Mouse (Mus musculus) retina, postnatal 7 days (tissue): Measurements from ENCODE around the gene Xrn2.
"Not testable (repeated sequence)": the region's sequence is repeated elsewhere in the genome, so short reads cannot be mapped to it uniquely, and the experiment has no call there.

Source experiments
- DNase-seq: peaks from one replicate; pipeline ENCODE4 v3.0.0-alpha.2; 2012; ENCODE audit warnings: low read depth, low spot score

Gene Xrn2

DNA sequence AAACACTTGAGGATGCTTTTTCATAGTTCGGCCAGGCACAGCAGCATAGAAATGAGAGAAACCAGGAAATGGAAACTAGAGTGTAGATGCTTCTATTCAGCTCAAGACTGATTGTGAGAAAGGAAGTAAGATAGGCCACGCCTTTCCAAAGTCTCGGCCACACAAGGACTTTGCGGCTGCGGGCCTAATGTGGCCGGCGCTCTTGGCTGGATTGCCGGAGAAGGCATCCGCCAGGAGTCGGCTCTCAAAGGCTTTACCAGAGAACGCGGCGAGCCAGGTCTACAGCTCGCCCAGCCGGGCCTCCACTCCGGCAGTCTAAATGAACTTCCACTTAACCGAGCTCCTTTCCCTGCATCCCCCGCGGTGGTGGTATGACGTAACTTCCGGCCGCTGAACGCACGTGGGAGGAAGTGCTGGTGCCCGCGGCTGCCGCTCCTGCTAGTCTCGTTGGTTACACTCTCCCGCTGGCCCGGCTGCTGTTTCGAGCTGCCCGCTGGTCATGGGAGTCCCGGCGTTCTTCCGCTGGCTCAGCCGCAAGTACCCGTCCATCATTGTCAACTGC lies at the start of gene Xrn2:
Xrn2 (plus strand) TSS at position 374 of the 562 bp plus-strand sequence.
- DNase-seq: peak; percentile 94

DNA sequence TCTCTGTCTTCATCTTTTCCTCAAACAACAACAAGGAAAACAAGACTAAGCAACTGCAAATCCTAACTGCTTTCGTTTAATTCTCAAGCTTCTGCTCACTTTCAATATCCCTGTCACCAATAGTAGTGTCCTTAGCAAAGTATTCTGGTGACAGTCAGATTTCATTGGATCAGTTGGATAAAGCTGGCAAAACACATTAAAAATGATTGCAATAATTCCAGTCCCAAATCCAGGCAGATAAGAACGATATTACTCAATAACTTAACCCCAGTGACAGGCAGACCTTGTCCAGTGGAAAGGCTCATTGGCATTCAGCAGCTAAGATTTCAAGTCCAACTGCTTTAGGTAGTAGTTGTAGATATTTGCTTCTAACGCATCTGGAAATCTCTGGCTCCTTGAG lies 37.8 kb upstream of the Xrn2 start:
- no peak for DNase-seq

DNA sequence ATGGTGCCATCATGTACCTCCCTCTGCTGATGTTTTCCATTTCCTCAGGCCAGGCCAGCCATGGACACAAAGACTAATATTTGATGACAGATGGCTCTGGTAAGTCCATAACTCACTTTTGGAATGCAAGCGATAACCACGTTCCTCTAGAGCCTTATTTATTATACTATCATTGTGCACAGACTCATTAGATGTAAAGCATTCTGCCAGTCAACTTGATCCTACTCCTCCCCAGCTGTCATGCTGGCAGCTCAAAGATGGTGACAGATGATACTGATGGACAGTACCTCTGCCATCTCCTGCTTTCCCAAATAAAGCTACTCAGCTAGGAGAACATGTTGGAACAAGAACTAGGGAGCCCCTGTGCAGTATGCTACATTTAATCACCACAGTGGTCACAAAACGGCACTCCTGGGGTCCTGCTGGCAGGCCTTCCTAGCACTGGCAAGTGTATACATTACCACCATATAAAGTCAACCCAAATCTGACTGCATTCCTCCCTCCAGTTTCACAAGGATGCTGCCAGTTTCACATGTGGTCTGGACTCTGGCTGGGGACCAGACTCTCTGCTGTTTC lies 37.3 kb upstream of the Xrn2 start:
- DNase-seq: no peak

DNA sequence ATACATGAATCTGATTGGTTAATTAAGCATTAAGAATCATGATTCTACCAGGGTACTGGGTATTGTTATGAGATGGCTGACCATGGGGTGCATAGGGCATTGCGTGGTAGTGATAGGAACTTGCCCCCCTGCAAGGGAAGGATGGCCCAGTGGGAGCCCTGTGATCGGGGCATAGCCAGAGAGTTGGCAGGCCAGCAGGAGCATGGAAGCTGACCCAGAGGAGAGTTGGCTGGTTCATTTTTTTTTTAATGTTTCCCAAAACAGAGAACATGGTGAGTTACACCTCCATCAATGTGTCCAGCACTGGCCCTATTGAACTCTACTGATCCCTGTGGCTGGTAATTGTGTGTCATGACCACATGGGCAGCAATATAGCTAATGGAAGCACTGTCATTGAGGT lies 30.0 kb upstream of the Xrn2 start:
- no peak for DNase-seq

DNA sequence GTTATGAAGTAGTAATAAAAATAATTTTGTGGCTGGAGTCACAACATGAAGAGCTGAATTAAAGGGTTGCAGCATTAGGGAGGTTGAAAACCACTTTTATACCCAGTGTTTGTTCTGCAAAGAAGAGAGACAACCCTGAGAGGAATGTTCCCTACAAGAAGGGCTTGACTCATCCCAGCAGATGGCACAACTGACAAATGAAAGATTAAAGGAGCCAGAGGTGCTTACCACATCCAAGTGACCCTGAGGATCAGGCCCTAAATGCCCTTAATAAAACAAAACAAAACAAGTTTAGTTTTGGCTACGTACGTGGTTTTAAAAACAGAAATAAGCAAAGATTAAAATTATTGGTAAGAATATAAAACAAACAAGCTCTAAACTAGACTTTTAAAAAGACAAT lies 28.0 kb upstream of the Xrn2 start:
- DNase-seq: no peak

DNA sequence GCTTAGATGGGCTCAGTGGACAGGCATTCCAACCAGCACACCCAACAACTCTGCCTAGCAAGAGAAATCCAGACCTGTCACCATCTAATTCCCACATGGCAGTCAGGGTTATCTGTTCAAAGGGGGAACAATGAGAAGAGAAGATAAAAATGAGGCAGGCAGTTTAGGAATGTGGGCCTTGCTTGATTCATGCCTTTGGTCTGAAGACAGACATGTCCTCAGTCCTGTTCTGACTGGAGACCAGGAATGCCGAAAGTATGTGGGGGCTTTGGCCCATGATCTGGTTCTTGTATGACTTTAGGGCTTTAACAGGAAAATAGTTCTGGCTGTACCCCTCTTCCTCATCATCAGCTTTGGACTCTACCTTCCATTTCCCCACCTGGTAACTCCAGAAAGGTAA lies 27.0 kb upstream of the Xrn2 start:
- DNase-seq: no peak

DNA sequence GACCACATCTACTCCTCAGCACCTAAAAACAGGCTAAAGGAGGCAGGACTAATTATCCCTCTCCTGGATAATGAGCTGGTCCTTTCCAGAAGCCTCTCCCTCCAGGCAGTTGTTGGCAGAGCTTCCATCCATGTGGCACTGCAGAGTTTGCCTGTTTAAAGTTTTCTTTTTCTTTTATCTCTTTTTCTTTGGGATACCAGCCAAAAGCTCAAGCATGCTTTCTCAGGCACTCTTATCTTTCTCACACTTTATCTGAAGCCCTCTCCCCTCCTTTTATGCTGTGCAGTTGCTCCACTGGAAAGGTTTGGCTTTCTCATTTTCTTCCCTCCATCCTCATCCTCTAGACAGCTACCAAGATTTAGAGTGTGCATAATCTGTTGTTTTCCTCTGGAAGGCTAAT lies 26.4 kb upstream of the Xrn2 start:
- no peak for DNase-seq

DNA sequence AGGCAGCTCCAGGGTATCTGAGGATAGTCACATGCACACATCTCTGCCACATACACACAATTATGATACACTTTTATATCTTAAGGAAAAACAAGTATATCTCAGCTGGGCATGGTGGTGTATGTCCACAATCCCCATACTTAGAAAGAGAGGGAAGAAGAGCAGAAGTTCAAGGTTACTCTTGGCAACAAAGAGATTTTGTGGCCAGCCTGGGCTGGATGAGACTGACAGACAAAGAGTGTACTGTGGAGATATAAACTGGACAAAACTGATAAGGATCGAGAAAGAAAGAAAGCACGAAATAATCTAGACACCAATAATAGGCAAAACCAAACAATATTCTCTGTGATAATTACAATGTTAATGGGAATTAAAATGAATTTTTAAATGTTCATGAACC lies 5.5 kb upstream of the Xrn2 start:
- no peak for DNase-seq

DNA sequence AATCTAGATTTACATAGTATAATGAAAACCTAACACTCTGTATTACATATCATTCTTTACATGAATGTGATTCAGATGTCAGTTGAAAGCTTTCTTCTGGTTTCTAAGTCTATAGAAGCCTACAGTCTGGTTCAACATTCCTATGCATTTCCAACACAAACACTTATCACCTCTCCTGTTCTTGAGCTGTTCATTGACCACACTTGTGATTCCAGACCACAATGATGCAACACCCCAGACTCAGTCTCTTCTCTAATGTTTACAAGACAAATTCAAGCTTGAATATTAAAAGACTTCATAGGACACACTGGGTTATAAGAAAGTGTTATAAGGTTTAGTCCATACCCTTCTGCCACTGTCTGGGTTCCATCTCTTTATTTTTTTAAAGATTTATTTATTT lies 3.7 kb upstream of the Xrn2 start:
- DNase-seq: no peak

DNA sequence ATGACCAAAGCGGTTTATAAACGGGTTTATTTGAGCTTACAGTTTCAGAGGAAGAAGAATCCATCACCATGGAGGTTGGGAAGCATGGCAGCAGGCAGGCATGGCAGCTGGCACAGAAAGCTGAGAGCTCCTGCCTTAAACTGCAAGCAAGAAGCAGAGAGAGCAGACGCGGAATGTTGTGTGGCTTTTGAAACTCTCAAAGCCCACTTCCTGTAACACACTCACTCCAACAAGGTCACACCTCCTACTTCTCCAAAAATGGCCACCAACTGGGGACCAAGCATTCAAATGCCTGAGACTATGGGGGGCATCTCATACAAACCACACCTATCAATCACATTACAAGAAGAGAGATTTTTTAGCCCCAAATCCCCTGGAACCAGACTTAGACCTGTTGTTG lies 2.7 kb upstream of the Xrn2 start:
- no peak for DNase-seq

DNA sequence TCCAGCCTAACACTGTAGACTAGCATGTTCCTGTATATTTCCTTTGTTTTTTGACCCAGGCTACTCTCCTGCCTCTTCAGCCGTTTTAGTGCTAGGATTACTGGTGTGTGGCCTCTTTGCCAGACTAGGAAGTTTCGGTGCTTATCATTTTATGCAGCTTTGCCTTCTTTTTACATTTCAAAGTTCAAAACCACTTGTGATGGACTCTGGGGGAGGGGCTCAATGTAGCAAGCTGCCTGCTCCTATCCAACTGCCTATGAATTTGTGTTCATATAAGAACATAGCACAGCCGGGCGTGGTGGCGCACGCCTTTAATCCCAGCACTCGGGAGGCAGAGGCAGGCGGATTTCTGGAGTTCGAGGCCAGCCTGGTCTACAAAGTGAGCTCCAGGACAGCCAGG lies 1.8 kb upstream of the Xrn2 start:
- DNase-seq: no peak

DNA sequence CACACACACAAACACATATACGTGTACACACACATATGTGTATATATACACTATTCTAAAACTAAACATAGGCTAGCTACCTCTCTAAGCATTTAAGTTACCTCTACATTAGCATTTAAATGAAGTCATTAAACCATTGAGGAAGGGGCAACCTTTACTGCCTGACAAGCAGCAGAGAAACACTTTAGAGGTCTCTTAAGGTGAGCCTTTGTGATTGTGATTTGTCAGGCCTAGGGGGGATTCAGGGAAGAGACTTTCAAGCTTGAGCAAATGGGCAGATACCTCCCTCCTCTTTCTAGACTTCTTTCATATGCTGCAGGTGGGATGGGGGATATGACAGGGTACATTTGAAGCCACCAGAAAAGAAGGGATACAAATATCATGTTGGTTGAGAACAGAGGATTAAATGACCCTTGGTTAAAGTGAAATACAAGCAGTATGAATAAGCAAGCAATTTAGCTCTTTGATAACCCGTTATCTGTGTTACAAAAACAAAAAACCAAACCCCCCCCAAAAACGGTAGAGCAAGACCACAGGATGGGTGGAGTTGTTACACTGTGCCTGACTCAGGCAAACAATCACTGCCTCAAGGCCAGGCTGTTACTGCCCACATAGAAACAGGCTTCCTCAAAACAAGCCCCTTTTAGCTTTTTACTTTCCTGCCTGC lies 1.2 kb upstream of the Xrn2 start:
- DNase-seq: no peak

DNA sequence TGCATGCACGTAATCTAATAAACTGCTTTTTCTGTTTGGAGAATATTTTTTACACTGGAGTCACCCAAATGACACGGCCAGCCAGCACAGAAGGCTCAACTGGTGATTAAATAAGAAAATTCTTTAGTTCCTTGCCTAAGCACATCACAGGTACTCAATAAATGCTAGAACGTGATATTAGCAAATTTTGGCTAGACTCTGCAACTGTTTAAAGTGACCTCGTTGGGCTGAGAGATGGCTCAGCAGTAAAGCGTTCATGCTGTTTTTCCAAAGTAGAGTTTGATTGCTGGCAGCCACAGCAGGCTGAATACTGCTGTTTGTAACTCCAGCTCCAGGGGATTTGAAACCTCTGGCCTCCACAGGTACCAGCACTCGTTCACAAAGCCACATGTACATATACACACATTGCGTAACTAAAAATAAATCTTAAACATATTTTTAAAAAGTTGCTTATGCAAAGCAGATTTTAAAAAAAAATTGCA lies 614 bp upstream of the Xrn2 start:
- no peak for DNase-seq

DNA sequence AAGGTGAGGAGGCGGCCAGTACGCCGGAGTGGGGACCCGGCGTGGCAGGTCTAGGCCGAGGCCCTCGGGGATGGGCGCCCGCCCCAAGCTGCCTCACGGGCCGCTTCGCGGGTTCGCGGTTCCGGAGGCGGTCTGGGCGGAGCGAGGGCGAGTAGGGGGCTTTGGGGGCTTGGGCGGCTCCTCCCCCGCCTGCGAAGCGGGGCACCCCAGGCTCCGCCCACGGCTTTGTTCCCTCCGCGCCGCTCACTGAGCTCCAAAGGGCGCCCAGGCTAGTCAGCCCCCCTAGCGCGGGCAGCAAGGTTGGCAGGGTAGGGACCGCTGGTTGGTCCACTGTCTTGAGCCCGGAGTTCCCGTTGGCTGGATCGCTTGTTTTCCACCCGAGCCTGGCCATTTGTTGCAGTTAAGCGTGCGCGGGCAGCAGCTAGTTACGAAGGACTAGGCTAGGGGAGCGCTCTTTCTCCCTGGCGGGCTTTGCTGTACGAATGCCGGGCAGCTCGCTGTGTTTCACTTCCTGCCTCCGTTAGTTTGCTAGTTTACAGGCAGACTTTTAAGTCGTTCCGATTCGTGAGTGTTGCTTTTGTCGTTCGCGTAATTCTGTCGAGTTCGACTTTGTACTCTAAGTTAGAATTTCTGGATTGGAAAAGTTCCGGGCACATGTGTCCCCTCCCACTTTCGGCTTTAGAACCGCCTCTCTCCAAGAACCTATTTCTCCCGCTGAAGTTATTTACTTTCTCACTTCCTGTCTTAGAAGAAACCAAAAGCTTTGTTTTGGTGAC lies 586 bp downstream of the Xrn2 start:
- DNase-seq: peak; percentile 75

DNA sequence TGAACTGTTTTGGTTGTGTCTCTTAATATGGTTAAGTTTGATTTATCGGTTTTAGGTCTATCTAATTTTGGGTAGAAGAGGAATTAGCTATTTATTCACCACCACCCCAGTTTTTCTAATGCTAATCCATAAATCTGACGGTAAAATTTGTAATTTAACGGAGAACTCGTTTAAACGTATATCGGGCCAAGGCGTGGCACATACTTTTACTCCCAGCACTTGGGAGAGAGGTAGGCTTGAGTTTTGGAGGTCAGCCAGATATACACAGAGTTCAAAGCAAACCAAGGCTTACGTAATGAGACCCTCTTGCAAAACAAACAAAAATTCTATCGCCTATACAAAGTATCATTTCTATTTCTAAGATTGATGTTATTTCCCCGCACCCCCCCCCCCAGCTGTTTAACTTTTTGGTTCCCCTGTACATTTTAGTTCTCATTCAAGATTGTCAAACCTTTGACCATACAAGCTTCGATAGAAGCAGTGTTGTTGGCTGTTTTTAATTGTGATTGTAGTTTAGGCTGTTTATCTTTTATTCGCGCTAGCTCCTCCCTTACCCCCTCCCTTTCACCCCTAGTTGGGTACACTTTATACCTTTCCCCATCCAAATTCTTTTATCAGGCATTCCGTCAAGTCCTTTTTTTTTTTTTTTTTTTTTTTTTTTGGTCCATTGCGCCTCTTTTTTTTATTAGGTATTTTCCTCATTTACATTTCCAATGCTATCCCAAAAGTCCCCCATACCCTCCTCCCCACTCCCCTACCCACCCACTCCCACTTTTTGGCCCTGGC lies 1.5 kb downstream of the Xrn2 start:
- no peak for DNase-seq

DNA sequence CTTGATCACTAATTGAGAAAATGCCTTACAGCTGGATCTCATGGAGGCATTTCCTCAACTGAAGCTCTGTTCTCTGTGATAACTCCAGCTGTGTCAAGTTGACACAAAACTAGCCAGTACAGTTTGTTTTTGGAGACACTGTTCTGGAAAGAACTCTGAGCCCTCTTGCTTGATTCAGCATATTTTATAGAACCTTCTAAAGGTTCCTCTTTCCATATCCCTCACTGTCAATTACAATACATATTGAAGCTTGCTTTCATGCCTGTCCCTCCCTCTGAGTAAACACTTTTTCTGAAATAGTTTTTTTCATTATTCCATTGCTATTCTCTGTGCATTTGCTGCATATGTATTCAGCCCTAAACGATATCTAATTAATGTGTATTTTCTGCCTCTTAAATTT lies 9.2 kb downstream of the Xrn2 start:
- DNase-seq: not testable (repeated sequence)

DNA sequence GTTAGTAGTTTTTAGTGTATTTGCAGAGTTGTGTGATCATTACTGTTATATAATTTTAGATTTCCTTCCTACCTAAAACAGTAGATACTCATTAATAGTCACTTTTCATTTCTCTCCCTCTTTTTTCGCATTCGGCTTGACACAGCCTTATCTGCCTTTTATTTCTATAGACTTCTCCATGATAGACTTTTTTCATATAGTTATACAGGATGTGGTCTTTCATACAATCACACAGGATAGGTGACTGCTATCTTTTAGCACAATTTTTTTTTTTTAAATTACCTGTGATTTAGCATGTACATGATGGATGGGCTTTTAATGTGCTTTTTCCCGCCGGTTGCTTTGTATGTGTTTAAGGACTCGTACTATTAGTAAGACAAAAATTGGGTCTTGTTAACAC lies 10.3 kb downstream of the Xrn2 start:
- DNase-seq: no peak

DNA sequence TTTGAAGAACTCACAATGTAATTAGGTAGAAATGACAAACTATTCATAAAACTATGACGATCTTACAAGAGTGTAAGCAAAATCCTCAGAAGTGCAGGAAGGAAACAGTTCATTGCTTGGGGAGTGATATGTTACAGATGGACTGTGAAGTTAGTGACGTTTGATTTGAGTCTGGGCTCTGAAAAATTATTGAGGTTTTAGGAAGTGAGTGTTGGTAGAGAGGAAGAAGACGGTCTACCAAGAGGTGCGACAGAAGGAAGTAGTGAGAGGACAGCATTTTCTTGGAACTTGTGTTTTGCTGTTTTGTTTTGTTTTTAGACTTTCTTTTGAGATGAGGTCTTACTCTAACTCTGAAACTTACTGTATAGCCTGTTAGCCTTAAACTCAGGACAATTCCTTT lies 10.8 kb downstream of the Xrn2 start:
- DNase-seq: no peak

DNA sequence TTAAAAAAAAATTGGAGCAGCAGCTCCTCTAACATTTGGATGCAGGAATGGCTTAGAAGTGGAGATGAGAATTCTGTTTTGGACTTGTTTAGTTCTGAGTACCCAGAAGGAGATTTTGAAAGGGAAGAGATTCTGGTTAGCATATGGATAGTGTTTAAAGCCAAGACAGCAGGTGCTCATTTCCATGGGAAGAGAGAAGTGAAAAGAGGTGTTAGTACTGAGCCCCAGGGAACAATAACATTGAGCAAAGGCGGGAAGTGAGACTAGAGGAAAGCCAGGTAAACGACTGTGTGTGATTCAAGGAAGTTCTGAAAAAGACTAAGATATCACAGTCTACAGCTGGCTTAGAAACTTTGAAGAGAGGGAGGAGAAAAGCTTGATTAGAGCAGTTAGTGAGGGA lies 20.3 kb downstream of the Xrn2 start:
- DNase-seq: no peak

DNA sequence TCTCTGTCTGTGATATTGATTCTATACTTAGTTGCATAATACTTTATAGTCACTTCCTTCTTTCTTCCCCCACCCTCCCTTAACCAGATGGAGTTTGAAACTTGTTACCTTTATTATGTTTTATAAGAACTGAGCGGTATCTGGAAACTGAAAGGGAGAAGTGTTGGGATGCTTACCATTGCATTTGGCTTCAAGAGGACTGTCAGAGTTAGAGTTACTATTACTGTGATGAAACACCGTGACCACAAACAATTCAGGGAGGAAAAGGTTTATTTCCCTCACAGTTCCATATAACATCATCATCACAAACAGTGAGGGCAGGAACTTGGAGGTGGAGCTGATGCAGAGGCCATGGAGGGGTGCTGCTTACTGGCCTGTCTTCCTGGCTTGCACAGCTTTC lies 23.1 kb downstream of the Xrn2 start:
- no peak for DNase-seq

DNA sequence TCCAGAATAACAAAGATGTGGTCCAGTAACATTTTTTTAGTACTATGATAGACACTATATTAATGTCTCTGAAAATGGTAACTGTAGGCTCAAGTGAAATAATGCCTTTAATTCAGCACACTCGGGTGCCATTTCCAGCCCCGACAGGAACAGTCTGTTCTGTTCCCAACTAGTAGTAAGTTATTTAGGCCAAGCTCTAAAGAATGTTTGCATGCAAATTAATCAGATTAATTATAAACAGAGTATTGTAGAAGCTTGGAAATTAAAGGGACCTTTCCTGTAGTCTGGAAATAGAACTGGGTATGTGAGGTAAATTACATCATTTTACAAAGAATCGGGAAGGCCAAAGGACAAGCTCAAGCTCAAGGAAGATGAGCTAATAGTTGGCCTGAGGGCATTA lies 34.3 kb downstream of the Xrn2 start:
- DNase-seq: no peak
